Mouse (Mus musculus) ovary, postnatal 10 days (tissue): ENCODE results near the gene Cdt1.
A peak's percentile ranks its signal among the peaks of the same experiment; 100 is the strongest.

Experiments used
- DNase-seq: peaks from one replicate; pipeline ENCODE4 v3.0.0; 2022; ENCODE audit warnings: low spot score

The Cdt1 gene

DNA sequence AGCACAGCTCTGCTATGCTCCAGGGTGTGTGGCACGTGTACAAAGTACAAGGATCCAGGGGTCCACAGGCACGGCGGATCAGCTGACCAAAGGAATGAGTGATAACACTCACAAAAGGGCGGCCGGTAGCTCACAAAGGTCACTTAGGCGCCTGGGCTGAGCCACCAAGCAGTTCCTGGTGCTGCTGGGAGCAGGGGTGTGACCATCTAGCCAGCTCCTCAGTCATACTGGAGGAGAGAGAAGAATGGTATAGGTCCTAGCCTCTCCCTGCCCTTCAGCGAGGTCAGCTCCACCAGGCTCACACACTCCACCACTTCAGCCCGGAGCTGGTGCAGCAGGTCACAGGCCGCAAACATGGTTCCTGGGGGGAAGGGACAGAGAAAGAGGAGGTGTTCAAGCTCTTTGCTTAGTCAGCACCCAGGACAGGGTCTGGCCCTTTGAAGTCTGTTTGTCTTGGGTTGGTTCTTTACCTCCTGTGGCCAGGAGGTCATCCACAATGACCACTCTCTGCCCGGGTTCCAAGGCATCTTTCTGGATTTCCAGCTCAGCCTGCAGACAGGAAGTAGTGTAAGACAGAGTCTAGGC is 6.9 kb downstream of the Cdt1 start:
- no peak for DNase-seq

DNA sequence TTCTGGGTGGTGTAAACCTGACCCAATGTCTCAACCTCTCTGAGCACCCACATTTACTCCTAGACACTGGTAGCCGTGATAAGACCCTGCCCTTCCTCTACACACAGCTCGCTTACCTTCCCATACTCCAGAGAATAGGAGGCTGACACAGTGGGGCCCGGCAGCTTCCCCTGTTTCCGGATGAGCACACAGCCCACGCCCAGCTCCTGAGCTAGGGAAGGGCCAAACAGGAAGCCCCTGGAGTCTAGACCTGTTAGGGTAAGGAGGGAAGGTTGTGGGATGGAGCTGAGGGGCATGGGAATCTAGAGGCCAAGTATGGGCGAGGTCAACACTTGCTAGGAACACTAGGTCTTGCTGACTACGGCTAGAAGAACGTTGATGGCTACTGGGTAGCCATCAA is 7.5 kb downstream of the Cdt1 start:
- no peak for DNase-seq

DNA sequence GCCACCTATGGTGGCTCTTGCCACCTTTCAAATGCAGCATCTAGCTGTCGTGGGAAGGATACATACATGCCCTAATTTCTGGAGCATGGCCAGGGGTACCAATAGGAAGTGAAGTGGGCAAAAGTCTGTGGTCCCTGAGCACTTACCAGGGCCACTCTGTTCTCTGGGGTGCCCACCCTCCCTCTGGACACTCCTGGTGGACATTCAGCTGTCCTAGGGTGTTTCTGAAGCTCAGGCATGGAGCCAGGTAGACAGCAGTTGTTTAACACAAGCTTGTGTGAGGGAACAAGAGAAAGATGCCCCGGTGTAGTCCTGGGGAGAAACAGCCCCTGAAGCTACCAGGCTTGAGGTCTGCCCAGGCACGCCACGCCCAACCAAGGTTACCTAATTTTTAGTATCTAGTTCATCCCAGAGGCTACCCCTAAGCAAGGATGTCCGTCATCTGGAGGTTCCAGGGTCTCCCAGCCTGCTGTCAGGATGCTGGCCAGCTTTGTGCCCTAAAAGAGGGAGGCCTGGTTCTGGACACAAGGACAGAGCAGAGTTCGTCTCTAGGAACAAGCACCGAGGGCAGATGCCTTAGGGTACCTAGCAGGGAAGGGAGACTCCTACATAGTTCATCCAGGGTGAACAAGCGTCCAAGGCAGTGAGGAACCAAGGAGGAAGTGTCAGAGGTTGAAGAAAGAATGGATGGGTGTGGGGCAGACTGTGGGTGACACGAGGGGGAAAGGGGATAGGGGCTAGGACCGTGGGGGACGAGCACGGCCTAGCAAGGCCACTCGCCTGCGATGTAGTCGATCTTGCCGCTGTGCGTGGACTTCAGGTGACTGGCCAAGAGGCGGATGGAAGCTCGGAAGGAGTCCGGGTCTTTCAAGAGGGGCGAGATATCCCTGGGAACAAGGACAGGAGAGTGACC is 8.2 kb downstream of the Cdt1 start:
- DNase-seq = no peak

DNA sequence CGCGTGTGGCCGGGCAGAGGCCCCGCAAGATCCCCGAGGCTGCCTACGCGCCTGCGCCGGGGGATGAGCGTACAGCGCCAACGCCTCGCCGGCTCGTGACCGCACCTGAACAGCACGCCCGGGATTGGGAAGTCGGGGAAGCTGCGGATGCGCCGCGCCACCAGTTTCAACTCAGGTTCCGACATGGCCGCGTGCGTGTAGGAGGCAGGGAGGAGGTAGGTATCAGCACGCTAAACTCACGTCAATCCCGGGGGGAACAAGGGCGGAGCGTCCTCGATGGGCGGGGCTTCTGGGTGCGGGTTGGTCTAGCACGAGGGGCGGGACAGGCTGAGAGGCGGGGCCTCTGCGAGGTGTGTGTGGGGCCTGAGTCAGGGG is 8.8 kb downstream of the Cdt1 start, which contains the start of gene Aprt:
Aprt (minus strand) TSS at position 262 of the 375 bp plus-strand sequence.
- DNase-seq = peak; percentile 83

DNA sequence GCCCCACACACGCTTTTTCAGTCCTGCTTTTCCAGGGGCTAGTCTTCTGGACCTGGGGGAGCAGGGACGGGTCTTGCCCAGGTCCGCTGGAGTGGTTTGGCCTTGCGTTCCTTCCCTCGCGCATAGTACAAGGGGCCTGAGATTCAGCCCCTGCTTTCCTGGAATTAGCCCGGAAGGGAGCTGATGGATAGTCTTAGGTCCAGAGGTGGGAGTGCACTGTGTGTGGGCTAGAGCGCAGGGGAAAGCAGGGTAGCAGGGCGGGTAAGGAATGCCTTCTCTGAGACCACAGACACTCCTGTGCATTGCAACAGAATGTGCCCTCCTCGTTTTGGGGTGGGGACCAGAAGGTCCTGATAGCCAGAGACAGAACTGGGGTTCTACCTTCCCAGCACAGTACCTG is 9.3 kb downstream of the Cdt1 start:
- DNase-seq = no peak

DNA sequence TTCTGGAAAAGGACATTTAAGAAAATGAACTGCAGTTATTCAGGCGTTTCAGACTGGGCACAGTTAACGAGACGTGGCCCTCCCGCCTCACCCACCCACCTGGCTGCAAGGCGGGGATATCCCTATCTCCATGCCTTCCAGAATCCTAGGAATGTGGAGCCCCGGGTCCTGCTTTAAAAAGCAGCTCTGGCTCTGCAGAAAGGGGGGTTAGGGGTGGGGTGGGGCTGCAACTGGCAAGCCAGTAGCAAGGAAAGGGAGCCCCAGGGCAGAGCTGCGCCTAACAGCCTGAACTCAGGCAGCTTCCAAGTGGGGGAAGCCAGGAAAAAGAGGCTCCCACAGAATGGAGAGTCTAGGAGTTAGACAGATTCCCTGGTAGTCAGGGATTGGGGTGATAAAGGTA is 11.4 kb downstream of the Cdt1 start:
- no peak for DNase-seq

DNA sequence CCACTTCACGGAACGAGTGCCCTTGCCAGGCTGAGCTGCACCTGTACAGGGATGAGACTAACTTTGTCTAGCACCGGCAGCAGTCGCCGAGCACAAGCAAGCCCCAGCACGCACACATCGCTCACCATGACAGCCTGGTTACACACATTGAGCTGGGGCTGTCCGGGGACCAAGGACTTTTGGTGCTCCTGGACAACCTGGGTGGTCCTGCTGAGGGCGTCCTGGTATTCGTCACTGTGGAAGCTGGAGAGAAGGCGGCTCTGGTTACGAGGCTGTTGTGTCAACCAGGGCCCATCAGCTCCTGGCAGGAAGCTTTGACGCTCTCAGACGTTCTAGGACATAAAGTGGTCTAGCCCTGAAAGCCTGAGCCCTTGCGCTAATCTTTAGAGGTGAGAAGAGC is 13.1 kb downstream of the Cdt1 start:
- DNase-seq = no peak

DNA sequence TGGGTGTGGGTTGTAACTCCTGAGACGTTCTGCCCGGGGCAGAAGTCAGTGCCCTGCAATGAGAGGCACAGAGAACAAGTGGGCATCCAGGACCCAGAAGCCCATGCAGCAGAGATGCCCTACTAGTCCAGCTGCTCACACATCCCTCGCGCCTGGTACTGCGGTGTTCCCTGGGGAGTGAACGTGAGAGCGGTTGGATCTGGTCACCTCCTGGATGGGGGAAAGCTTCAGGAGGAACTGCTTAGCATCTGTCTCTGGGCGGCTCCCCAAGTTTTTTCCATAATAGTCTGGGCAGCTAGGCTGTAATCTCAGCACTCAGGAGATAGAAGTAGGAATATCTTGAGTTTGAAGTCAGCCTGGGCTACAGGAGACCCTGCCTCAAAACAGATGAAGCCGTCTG is 17.2 kb downstream of the Cdt1 start:
- DNase-seq = no peak

DNA sequence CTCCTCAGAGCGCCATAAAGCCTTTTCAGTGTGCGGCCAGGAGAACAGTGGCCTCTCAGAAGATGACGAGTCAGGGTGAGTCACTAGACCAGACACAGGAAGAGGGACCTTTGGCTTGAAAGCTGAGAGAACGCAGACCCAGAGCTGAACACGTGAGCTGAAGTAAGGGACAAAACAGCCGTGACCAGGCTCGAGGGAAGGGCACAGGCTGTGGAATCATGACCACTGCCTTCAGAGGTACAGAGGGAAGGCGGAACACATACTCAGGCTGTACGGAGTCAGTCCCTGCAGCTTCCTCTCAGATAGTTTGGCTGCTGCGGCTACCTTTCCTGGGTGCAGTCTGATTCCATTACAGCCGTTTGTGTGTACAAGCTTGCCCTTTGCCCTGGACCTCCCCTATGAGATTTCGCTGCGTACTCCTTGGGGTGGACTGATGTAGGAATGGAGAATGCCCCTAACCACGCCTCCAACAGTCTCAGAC is 17.6 kb downstream of the Cdt1 start:
- DNase-seq = no peak

DNA sequence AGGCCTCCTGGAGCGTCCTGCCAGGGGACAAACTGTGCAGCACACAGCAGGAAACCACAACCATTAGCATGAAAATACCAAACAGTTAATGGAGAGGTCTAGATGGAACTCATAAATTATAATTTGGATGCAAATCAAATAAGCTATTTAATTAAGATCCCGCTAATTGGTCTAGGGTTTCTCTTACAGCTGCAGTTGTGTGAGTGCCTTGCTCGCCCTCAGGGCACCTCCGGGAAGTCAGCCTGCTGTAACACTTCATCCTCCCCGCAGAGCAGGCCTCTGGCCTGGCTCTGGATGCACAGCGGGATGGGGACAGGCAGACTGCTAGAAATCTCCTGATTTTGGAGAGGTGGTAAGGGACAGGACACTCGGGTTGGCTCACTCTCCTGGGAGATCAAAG is 18.4 kb downstream of the Cdt1 start:
- DNase-seq = no peak

DNA sequence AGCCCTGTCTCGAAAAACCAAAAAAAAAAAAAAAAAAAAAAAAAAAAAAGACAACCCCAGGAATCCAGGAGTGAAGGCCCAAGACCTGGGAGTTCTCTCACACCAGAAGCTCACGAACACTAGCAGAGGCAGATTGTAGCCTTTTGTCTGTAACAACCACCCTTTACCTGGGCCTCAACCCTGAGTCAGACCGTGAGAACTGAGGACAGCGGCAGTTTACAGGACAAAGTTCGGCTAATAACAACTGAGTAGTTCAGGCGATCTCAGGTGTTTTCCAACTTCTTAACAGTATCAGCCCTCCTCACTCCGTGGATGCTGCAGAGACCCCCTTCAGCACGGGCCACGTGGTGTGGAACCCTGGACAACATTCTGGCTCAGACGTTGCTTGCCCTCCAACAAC is 18.9 kb downstream of the Cdt1 start:
- no peak for DNase-seq

DNA sequence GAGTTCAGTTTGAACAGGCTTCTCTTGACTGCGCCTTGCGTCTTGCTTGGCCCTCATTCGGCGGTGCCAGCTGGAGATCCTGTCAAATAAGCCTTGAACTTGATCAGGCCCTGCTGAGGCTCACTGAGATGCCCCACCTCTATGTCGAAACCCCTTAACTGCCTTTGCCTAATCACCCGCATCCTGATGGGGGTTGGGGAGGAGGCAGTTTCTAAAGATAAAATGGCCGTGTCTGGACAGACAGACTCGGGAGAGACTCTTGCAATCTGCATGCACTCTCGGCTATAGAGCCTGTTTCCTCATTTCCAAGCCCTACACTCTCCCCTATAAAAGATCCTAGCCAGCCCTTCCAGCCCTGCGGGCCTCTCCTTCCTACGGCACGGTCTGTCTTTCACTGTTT is 25.4 kb downstream of the Cdt1 start:
- DNase-seq = no peak

DNA sequence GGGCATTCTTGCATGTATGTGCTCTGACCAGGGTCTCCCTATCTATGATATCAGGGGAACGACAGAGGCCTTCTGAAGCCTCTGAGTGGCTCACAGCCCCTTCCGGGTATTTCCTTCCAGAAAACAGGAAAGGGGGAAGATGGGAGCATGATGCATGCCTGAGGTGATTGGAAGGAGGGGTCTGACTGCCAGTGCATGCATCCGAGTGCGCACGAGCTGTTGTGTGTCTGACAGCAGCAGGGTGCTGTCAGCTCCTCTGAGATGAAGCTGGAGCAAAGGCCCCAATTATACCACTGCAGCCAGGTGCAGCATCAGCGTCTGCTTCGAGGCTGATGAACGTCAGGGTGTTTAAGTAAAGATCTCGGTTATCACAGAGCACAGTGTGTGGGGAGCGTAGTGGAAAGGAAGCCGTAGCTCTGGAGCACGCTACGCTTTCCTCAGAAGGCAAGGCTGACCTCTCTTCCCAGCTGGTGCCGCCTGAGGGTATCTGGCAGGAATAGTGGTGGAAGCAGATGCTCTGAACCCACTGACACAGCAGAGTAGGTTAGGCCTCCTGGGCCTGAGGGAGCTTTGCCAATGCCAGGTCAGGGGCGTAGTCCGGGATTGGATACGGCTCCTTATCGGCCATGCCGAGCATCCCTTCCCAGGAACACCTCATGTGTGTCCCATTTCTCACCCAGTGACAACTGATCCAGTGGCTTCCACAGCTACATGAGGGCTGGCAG is 26.1 kb downstream of the Cdt1 start:
- DNase-seq = no peak

DNA sequence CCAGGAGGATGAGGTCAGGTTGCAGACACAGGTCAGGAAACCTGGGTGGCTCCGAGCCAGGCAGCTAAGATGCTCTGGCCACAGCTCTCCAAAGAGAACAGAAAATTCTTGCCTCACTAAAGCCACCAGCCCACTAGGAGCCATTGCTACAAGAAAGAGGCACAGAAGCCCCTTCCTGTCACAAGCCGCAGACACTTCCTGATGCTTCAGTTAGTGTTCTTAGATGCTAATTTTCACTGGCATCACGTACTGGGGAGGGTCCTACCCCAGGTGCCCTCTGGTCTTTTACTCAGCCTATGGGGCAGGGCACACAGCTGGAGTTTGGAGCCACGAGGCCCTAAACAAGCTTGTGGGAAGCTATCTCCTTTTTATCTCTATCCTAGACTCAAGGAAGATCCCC is 28.2 kb downstream of the Cdt1 start:
- no peak for DNase-seq

DNA sequence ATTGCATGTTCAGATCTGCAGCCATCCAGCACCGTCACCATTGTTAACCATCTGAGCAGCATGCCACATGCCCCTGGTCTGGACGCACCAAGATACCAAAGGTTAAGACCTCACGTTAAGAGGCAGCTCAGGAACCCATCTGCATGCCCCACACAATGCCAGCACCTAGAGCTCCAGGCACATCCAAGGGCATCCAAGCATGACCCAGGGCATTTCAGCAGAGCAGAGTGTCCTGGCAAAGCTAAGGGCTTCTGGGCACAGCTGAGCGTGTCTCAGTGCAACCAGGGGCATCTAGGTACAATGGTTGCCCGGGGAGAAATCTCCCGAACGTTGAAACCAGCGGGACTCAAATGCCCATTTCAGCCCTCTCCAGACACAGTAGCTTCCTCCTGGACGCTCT is 32.9 kb downstream of the Cdt1 start:
- DNase-seq = no peak

DNA sequence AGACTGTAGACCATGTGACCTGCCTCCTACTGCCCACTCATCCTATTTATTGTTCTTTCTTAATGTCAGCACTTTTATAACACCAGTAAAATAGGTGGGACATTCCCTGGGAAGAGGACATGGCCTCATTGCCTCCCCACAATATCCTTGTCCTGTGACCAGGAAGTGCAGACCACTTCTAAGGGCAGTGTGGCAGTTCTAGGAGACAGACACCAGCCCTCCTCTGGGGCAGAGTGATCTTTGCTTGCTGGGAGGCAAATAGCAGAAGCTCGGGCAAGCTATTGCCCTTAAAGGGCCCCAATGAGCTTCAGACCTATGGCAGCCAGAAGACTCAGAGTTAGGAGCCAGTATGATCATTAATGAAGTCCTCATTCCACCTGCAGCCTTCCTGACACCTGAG is 36.8 kb downstream of the Cdt1 start:
- no peak for DNase-seq

DNA sequence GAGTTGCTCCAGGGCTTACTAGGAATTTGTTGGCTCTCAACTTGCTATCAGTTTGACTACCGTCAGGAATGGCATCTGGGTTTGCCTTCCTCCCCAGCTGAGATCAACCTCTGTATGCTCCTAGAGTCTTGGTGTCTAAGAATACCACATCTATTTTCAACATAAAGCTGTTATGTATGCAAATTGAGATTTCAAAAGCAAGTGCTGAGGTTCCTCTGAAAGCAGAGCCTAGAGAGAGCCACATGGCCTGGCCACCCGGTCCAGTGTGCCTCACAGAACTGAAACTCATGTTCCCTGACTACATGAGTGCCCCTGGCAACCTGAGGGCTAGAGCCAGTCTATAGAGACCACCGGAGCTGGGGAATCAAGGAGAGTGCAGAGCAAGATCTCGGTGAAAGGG is 37.6 kb downstream of the Cdt1 start:
- no peak for DNase-seq

DNA sequence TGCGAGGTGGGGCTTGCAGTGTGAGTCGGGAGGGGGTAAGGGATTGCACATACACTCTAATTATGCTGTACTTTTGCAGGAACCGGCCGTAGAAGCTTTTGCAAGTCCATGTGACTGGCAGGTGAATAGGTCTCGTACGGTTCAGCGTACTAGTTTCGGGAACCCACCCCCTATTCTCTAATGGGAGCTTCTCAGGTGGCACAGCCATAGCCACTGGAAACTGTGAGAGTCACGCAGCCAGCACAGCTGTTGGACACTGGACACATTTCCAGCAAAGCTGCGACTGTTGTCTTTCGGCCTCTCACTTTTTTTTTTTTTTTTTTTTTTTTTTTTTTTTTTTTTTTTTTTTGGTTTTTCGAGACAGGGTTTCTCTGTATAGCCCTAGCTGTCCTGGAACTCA is 39.0 kb downstream of the Cdt1 start:
- DNase-seq = no peak

DNA sequence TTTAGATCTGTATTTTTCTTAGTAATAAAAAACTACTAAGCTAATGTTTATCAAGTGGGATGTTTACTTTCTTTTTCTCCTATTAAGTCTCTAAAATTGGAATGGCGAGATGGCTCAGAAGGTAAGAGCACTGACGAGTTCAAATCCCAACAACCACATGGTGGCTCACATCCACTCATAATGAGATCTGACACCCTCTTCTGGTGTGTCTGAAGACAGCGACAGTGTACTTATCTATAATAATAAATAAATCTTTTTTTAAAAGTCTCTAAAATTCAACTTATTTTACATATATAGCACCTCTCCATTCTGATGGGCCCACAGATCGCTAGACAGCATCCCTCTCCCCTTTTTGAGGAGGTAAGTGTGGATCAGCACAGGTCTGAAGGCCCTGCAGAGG is 42.4 kb downstream of the Cdt1 start:
- no peak for DNase-seq

DNA sequence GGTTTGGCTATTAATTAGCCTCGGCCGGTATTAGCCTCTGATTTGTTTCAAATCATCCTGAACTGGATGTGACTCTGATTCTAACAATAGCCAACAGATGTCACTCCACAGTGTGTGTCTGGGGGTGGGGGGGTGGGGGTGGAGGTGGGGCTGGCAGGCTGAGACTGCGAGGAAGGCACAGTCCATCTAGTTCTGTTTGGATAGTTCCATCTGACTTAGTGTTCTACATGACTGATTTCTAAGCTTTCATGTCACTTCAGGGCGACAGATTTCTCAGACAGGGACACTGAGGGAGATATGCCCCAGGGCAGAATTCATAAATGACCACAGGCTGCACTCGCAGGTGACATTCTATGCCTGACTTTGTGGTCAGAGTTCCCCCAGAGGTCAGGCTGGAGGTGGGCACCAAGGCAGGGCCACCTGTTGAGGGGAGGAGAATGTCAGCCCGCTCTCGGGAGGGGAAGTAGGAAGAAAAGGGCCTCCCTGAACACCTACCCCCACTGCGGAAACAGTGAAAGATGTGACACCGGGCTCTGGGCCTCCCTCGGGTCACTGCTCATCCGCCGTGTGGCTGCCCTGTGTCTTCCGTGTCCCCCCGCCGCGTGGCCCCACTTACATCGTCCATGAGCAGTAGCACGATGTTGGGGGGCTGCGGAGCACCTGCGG is 42.9 kb downstream of the Cdt1 start:
- no peak for DNase-seq

DNA sequence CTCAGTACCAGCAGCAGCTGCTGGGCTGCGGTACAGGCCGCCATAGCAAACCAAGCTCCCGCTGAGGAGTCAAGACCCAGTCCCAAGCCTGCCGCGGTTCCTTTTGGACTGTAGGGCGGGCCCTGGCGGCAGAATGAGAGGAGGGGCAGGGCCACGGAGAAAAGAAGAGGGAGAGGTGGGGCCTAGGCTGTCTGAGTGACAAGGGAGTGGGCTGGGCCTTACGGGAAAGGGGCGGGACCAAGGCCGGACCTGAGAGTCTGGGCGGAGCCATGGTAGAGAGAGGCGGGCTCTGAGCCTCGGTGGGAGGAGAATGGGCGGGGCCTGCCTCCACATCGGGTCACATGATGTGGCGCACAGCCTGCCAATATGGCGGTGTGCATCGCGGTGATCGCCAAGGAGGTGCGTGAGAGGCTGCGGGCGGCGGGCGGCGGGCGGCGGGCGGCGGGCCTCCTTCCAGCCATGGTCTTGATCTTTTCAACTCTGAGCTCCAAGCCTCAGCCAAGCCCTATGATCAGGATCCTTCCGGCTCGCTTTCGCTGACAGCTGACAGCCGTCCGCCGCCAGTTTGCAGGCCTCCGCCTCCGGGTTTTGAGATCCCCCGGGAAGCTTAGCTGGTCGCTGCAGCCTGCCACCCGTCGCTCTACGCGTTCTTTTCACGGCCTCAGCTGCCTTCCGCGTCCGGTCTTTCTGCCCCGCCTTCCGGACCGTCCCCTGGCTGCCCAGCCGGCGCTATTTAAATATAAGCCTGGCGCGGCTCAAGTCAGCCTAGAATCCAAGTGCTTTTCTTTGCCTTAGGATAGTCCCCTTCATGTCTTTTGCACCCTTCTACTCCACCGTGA is 43.7 kb downstream of the Cdt1 start, which contains the start of the genes Galns and Trappc2l:
Galns (minus strand) TSS at position 169 of the 839 bp plus-strand sequence.
Trappc2l (plus strand) TSS at position 346 of the 839 bp plus-strand sequence.
- DNase-seq = peak; percentile 76
